Mouse (Mus musculus) lung, postnatal 0 days (tissue): ENCODE measurements around the gene Tjp2.

Experiments
- CTCF ChIP-seq: IDR thresholded peaks from 2 replicates; pipeline ENCODE4 v1.5.1; 2016; ENCODE audit warnings: antibody characterized with exemption, mild to moderate bottlenecking
- EP300 ChIP-seq: IDR thresholded peaks from 2 replicates; pipeline ENCODE4 v1.6.1; 2016; ENCODE audit warnings: antibody characterized with exemption, mild to moderate bottlenecking, control low read depth

DNA sequence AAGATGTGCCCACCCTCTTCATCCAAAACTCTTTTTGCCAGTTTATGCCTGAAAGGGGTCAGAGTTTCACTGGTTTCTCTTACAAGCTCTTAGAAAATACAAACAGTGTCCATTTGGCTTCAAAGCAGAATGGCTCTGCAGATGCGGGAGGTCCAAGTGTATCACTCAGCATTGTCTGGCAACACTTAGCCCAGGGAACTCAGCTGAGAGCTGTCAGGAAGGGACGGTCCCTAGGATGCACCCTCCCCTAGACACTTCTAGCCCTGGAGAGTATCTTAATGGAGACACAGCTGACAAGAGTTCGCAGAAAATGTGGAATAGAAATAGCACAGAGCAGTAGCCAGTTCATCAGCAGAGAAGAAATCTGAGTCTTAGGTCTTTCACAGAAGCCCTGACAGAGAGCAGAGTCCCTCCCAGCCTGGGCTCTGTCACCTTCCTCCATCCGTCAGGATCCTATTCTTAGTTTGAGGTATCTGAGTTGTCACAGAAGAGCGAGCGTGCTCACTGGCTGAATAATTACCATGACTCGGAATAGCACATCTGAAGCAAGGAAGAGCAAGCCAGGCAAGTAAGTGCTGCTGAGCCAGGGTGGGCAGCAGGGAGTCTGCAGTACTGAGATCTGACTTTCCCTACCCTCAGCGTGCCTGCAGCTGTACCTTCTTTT is 144.3 kb downstream of the Tjp2 start:
- no peak for TF ChIP-seq CTCF
- TF ChIP-seq EP300, result no peak
